Mouse (Mus musculus) stomach, embryonic 14.5 days (tissue): ENCODE results near the gene Syt2. TPM values are rescaled to one million over a fixed set of nuclear protein-coding genes. Genes with fewer than 3 reads are reported as not detected.

ENCODE experiments used
- ATAC-seq: fragments of 200-750 bp; cut with Nextera tagmentation; 2 replicates; pipeline ENCODE4 v1.8.0; 2017; ENCODE audit warnings: low read depth, moderate TSS enrichment; ENCODE audit not compliant: insufficient number of reproducible peaks, insufficient read depth, low FRiP score
- H3K27ac ChIP-seq: fragments of 300-500 bp; sonication (generic); 2 replicates; pipeline ENCODE4 v1.5.1; 2014; ENCODE audit warnings: mild to moderate bottlenecking, low read length, moderate library complexity, mixed read lengths
- H3K27me3 ChIP-seq: fragments of 300-500 bp; sonication (generic); 2 replicates; pipeline ENCODE4 v1.6.1; 2014; ENCODE audit warnings: low read length, control low read depth, mixed read lengths; ENCODE audit not compliant: control insufficient read depth, insufficient read depth
- H3K36me3 ChIP-seq: fragments of 300-500 bp; sonication (generic); 2 replicates; pipeline ENCODE4 v1.6.1; 2014; ENCODE audit warnings: mild to moderate bottlenecking, control low read depth, low read length, moderate library complexity, mixed read lengths; ENCODE audit not compliant: control insufficient read depth, insufficient read depth
- H3K4me1 ChIP-seq: fragments of 300-500 bp; sonication (generic); 2 replicates; pipeline ENCODE4 v1.6.1; 2014; ENCODE audit warnings: low read length, control low read depth, mixed read lengths; ENCODE audit not compliant: control insufficient read depth, insufficient read depth
- H3K4me2 ChIP-seq: fragments of 300-500 bp; sonication (generic); replicated peaks from 2 replicates; pipeline ENCODE4 v1.6.1; 2014; ENCODE audit warnings: low read depth, low read length, control low read depth
- H3K4me3 ChIP-seq: fragments of 300-500 bp; sonication (generic); 2 replicates; pipeline ENCODE4 v1.5.1; 2014; ENCODE audit warnings: low read depth, low read length, control low read depth
- H3K9ac ChIP-seq: fragments of 300-500 bp; sonication (generic); replicated peaks from 2 replicates; pipeline ENCODE4 v1.6.1; 2014; ENCODE audit warnings: low read depth, mild to moderate bottlenecking, control low read depth, low read length, moderate library complexity, mixed read lengths
- H3K9me3 ChIP-seq: fragments of 300-500 bp; sonication (generic); 2 replicates; pipeline ENCODE4 v1.6.1; 2016; ENCODE audit warnings: low read depth, low read length, control low read depth; ENCODE audit not compliant: control insufficient read depth
- WGBS: fragments of 180-500 bp; shearing (Covaris S2); extraction: QIAGEN DNeasy Blood & Tissue Kit; methylation state at CpG from one replicate; pipeline ENCODE4 v1.1.7; 2014; 5-methylcytosine and 5-hydroxymethylcytosine counted together
- microRNA-seq: library from miRNA; unstranded; fragments of <30 nt; microRNA quantifications from one replicate; pipeline ENCODE4, GENCODE M21; 2016
- polyA plus RNA-seq: library from polyadenylated mRNA; unstranded; fragments of >200 nt; fragmentation: Nextera tagmentation; extraction: Ambion mirVana; gene quantifications from 2 replicates; pipeline ENCODE4 v1.2.1, GENCODE M21; 2014

Gene Syt2
- polyA plus RNA-seq, 1 experiment from 2014 or later: 3.4 TPM

GRCm38 (mm10) chr1:134805471-134805870 lies 159.0 kb downstream of the Syt2 start:
- Histone ChIP-seq H3K27me3 (no peaks in the 10 kb centered on the region), H3K4me2 (no peak overlapping the region), H3K9ac (no peak overlapping the region), H3K9me3 (no peaks in the 10 kb centered on the region), H3K36me3 (no peaks in the 10 kb centered on the region), H3K4me3 (no peak overlapping the region), H3K4me1 (peaks cover 32% of the 10 kb centered on the region), H3K27ac (peak overlapping the region; percentile 97)
- no peak for ATAC-seq
- 67% methylated on average over 9 of the region's 9 CpGs for WGBS

Small RNA genes lying within 50 kb of the gene (microRNA-seq; reads per million reads assigned to microRNA genes)
- gene Gm22232: not detected

Other genes starting within 250 kb of the Syt2 start
- gene Cyb5r1, start 241.1 kb upstream of the Syt2 start, polyA plus RNA-seq: 39.3 and 39.9 TPM in 2 replicates
- gene Adipor1, start 231.3 kb upstream of the Syt2 start, polyA plus RNA-seq: 85.5 and 91.3 TPM in 2 replicates
- gene Klhl12, start 191.1 kb upstream of the Syt2 start, polyA plus RNA-seq: 20.3 and 23.1 TPM in 2 replicates
- gene Rabif, start 152.0 kb upstream of the Syt2 start, polyA plus RNA-seq: 41.9 and 45.4 TPM in 2 replicates
- gene Mgat4e, start 97.0 kb upstream of the Syt2 start, polyA plus RNA-seq: not detected in 2 replicates
- 80.6 and 81.3 TPM in 2 replicates for gene Kdm5b, start 86.5 kb upstream of the Syt2 start, polyA plus RNA-seq